ENCODE assay signal across 14 mouse cellular contexts in genomic region chr9:54628752-54629151, GRCm38 (mm10). TPM values are rescaled to one million over a fixed set of nuclear protein-coding genes. Genes with fewer than 3 reads are reported as not detected.
DNase-seq lines count a peak whose midpoint lies in the region; ATAC-seq lines count a peak whose summit lies in the region.
"Had no signal": no experiment of that assay in that cellular context is flagged by ENCODE, and none has a peak within 500 bp of the region (broad histone marks: within the 10 kb centered on the region; RNA-seq: fewer than 3 reads in every experiment).

No protein-coding gene starts in this region.

- DNase-seq in cerebellum, postnatal 10 days = peak; percentile 49 to 60
- DNase-seq in cerebellum, postnatal 4 days (ENCODE audit: low spot score in 2 of 2) = no peak
- DNase-seq in left cerebral cortex, postnatal 10 days (ENCODE audit: extremely low spot score in 1 of 2, low spot score in 2 of 2) = peak; percentile 34 to 37
- DNase-seq in left cerebral cortex, postnatal 36 days (ENCODE audit: low spot score in 2 of 2) = no peak
- DNase-seq in MN1 (ENCODE audit: low spot score) = peak; percentile 52
- DNase-seq in cerebellum, postnatal 36 days = peak; percentile 17 to 22
- no peak for DNase-seq in spleen, adult 18-20 months
- DNase-seq: gastrocnemius, postnatal 36 days; kidney, postnatal 4 days; lung, postnatal 36 days; thymus, postnatal 14 days had no signal

- ATAC-seq in erythroblast, adult 5-6 weeks (replicated peaks; ENCODE audit: low FRiP score, poor library complexity, severe bottlenecking) = no peak
- ATAC-seq: forebrain, embryonic 16.5 days; intestine, embryonic 16.5 days had no signal

- intact Hi-C loops in left cerebral cortex, postnatal 10 days (cut with DNase I) = no loop called here
- intact Hi-C loops in left cerebral cortex, postnatal 36 days (cut with DNase I) = no loop called here

RNA-seq across cellular contexts. Expression of gene Acsbg1, which starts 32.9 kb away (rescaled TPM):
- 10 to 100 TPM; 88.4 to 93.5 TPM for total RNA-seq in left cerebral cortex, postnatal 10 days (2021)
- 100 to 1,000 TPM; 121 to 139 TPM for total RNA-seq in left cerebral cortex, postnatal 36 days (2021)
- not detected in 2 replicates for total RNA-seq in erythroblast, adult 5-6 weeks (2015; ENCODE audit: low replicate concordance)
- not detected in 2 replicates for total RNA-seq in erythroblast, adult 5-6 weeks (2017; ENCODE audit: low replicate concordance)

RNA-seq across cellular contexts. Expression of gene Idh3a, which starts 42.6 kb away (rescaled TPM):
- total RNA-seq in left cerebral cortex, postnatal 10 days (2021) = 100 to 1,000 TPM; 206 to 208 TPM
- 100 to 1,000 TPM; 181 to 197 TPM for total RNA-seq in left cerebral cortex, postnatal 36 days (2021)
- total RNA-seq in erythroblast, adult 5-6 weeks (2015; ENCODE audit: low replicate concordance) = 19.6 and 33.4 TPM in 2 replicates
- total RNA-seq in erythroblast, adult 5-6 weeks (2017; ENCODE audit: low replicate concordance) = 12.0 and 16.0 TPM in 2 replicates

Comparison
In these comparisons a context has a peak if more than half of its experiments do, and no peak if none do; other contexts are left out.
1. DNase-seq: peak in cerebellum, postnatal 10 days (2 of 2), left cerebral cortex, postnatal 10 days (2 of 2), MN1 (single experiment) and cerebellum, postnatal 36 days (2 of 2); none in cerebellum, postnatal 4 days (0 of 2), left cerebral cortex, postnatal 36 days (0 of 2) and spleen, adult 18-20 months (0 of 2).
2. RNA of gene Acsbg1, which starts 32.9 kb away (total RNA-seq): 121 to 139 TPM in left cerebral cortex, postnatal 36 days and 88.4 to 93.5 TPM in left cerebral cortex, postnatal 10 days; not detected in erythroblast, adult 5-6 weeks; every median in the first group is over 10 times any median in the second.
3. RNA of gene Idh3a, which starts 42.6 kb away (total RNA-seq): 206 to 208 TPM in left cerebral cortex, postnatal 10 days and 181 to 197 TPM in left cerebral cortex, postnatal 36 days; 12.0 to 33.4 TPM in erythroblast, adult 5-6 weeks; every median in the first group is over 4 times any median in the second.